Mouse (Mus musculus) gastrocnemius, postnatal 36 days (tissue): ENCODE measurements around the gene Ndufs2. TPM values are rescaled to one million over a fixed set of nuclear protein-coding genes. Genes with fewer than 3 reads are reported as not detected.

ENCODE experiments used
- DNase-seq, 2 experiments: peaks; one replicate each; pipeline ENCODE4 v3.0.0; 2022
- intact Hi-C: fragments of 180-260 bp; cut with DNase I; formaldehyde crosslinking; loops from one replicate; pipeline ENCODE4 v1.15.1; 2025
- total RNA-seq, 2 experiments: library from RNA; stranded (reverse); gene quantifications; 2 replicates each; pipeline ENCODE4 v1.2.3; 2021

The Ndufs2 gene
- total RNA-seq, 2 experiments from 2014 or later: 874 to 989 TPM

- intact Hi-C loops: no loop called here
- DNase-seq: no peak
Measured at GRCm38 (mm10) chr1:171209409-171209808, 41.8 kb downstream of the Ndufs2 start.

GRCm38 (mm10) chr1:171205704-171206493 lies 45.3 kb downstream of the Ndufs2 start:
- intact Hi-C loops: no loop called here
- DNase-seq: no peak

- intact Hi-C loops: no loop called here
- no peak for DNase-seq
Measured at GRCm38 (mm10) chr1:171204249-171204644, 46.9 kb downstream of the Ndufs2 start.

- intact Hi-C loops: no loop called here
- DNase-seq: no peak
Measured at GRCm38 (mm10) chr1:171203471-171204248, 47.5 kb downstream of the Ndufs2 start.

GRCm38 (mm10) chr1:171200769-171201168 lies 50.4 kb downstream of the Ndufs2 start:
- DNase-seq: no peak
- intact Hi-C loops: no loop called here

GRCm38 (mm10) chr1:171199532-171199931 lies 51.7 kb downstream of the Ndufs2 start:
- intact Hi-C loops: no loop called here
- no peak for DNase-seq

- peak; percentile 43 to 51 for DNase-seq
- intact Hi-C loops: no loop called here
Measured at GRCm38 (mm10) chr1:171195887-171196397, 55.2 kb downstream of the Ndufs2 start, which contains the start of gene Pcp4l1. Pcp4l1 (minus strand) TSS chr1:171196268.

- DNase-seq: no peak
- intact Hi-C loops: no loop called here
Measured at GRCm38 (mm10) chr1:171195046-171195822, 56.0 kb downstream of the Ndufs2 start.

- no peak for DNase-seq
- intact Hi-C loops: no loop called here
Measured at GRCm38 (mm10) chr1:171193911-171194830, 57.0 kb downstream of the Ndufs2 start.

- DNase-seq: no peak
- intact Hi-C loops: no loop called here
Measured at GRCm38 (mm10) chr1:171193093-171193840, 57.9 kb downstream of the Ndufs2 start.

- intact Hi-C loops: no loop called here
- DNase-seq: no peak
Measured at GRCm38 (mm10) chr1:171192283-171192682, 58.9 kb downstream of the Ndufs2 start.

- no peak for DNase-seq
- intact Hi-C loops: no loop called here
Measured at GRCm38 (mm10) chr1:171190832-171191231, 60.4 kb downstream of the Ndufs2 start.

GRCm38 (mm10) chr1:171189476-171190114 lies 61.6 kb downstream of the Ndufs2 start:
- no peak for DNase-seq
- intact Hi-C loops: no loop called here

- DNase-seq: no peak
- intact Hi-C loops: no loop called here
Measured at GRCm38 (mm10) chr1:171189046-171189445, 62.1 kb downstream of the Ndufs2 start.

- intact Hi-C loops: no loop called here
- DNase-seq: no peak
Measured at GRCm38 (mm10) chr1:171187851-171188700, 63.1 kb downstream of the Ndufs2 start.

- intact Hi-C loops: no loop called here
- no peak for DNase-seq
Measured at GRCm38 (mm10) chr1:171185655-171186054, 65.5 kb downstream of the Ndufs2 start.
